In the genomic region with DNA sequence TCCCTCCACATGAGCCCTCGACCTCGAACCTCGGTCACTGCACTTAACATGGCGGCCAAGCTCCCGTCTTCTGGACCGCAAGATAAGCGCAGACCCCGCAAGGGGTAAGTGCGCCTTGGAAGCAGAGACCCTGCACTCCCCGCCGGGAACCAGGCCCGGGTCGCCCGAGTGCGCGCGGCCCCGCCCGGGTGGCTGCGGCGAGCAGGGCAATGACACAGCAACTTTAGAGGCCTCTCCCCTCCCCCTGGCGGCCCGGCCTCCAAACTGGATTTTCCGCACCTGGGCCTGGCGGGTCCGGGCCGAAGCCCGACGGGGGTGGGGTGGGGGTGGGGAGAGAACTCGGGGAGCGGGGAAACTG, we compare ENCODE assay signal across 8 mouse cellular contexts. TPM values are rescaled to one million over a fixed set of nuclear protein-coding genes. Genes with fewer than 3 reads are reported as not detected.
DNase-seq lines count a peak whose midpoint lies in the region; ATAC-seq and TF ChIP-seq lines count a peak whose summit lies in the region.

No protein-coding gene starts in this region.

- peak overlapping the region; percentile 97 for H3K9ac ChIP-seq in heart, postnatal 0 days (replicated peaks; ENCODE audit: low read depth, low read length)
- H3K9ac ChIP-seq in lung, embryonic 16.5 days (ENCODE audit: low read length): peak overlapping the region; percentile 99

- TF ChIP-seq CTCF in heart, postnatal 0 days (IDR thresholded peaks at IDR 0.05; ENCODE audit: low read depth): peak; percentile 23; the same call in 1 of the 2 replicates

- peaks cover 41% of the 10 kb centered on the region for H3K36me3 ChIP-seq in forebrain, embryonic 10.5 days (replicated peaks)
- peaks cover 24% of the 10 kb centered on the region for H3K36me3 ChIP-seq in heart, postnatal 0 days (replicated peaks; ENCODE audit: control insufficient read depth, insufficient read depth, low read length)
- H3K36me3 ChIP-seq in lung, embryonic 16.5 days (ENCODE audit: control insufficient read depth, insufficient read depth, low read length): peaks cover 23% of the 10 kb centered on the region

- no peaks in the 10 kb centered on the region for H3K9me3 ChIP-seq in forebrain, embryonic 10.5 days
- H3K9me3 ChIP-seq in heart, postnatal 0 days (replicated peaks; ENCODE audit: control insufficient read depth, low read length): no peaks in the 10 kb centered on the region
- no peaks in the 10 kb centered on the region for H3K9me3 ChIP-seq in lung, embryonic 16.5 days (ENCODE audit: control insufficient read depth, low read length)

- peak; percentile 87 for DNase-seq in CD4-positive helper T cell, adult 2 months (ENCODE audit: low read depth, low spot score)
- peak; percentile 68 to 69 for DNase-seq in adrenal gland, postnatal 4 days (ENCODE audit: low spot score in 2 of 2)
- no peak for DNase-seq in forebrain, embryonic 10.5 days (ENCODE audit: extremely low spot score, low spot score)
- DNase-seq in heart, postnatal 0 days (ENCODE audit: low spot score): no peak
- peak; percentile 89 to 94 for DNase-seq in kidney, postnatal 4 days
- peak; percentile 75 for DNase-seq in right cerebral cortex, postnatal 14 days

- peak; percentile 15 for ATAC-seq in heart, postnatal 0 days (ENCODE audit: insufficient read depth, low read depth)
- ATAC-seq in lung, embryonic 16.5 days (ENCODE audit: low read depth): peak; percentile 41
- ATAC-seq in megakaryocyte-erythroid progenitor cell, adult 5-6 weeks (replicated peaks; ENCODE audit: low FRiP score, low TSS enrichment, poor library complexity, severe bottlenecking): no peak; the same call in 1 of the 2 replicates

- H3K4me3 ChIP-seq in forebrain, embryonic 10.5 days: peak overlapping the region; percentile 95
- peak overlapping the region; percentile 95 for H3K4me3 ChIP-seq in heart, postnatal 0 days (ENCODE audit: low read depth, low read length)
- peak overlapping the region; percentile 81 for H3K4me3 ChIP-seq in lung, embryonic 16.5 days (ENCODE audit: low read length)

- H3K4me2 ChIP-seq in heart, postnatal 0 days (ENCODE audit: low read depth, low read length): peak overlapping the region; percentile 90
- peak overlapping the region; percentile 72 for H3K4me2 ChIP-seq in lung, embryonic 16.5 days (ENCODE audit: low read depth, low read length)

- WGBS in forebrain, embryonic 10.5 days: under 1% methylated on average over 31 of the region's 31 CpGs
- under 1% methylated on average over 26 of the region's 31 CpGs for WGBS in heart, postnatal 0 days
- 0% methylated on average over 28 of the region's 31 CpGs for WGBS in lung, embryonic 16.5 days

- H3K27ac ChIP-seq in forebrain, embryonic 10.5 days: peak overlapping the region; percentile 100
- H3K27ac ChIP-seq in heart, postnatal 0 days (ENCODE audit: low read depth): peak overlapping the region; percentile 100
- peak overlapping the region; percentile 100 for H3K27ac ChIP-seq in lung, embryonic 16.5 days (ENCODE audit: low read length)

- peaks cover 49% of the 10 kb centered on the region for H3K4me1 ChIP-seq in forebrain, embryonic 10.5 days
- H3K4me1 ChIP-seq in heart, postnatal 0 days (ENCODE audit: control insufficient read depth, insufficient read depth): peaks cover 15% of the 10 kb centered on the region
- peaks cover 11% of the 10 kb centered on the region for H3K4me1 ChIP-seq in lung, embryonic 16.5 days (replicated peaks; ENCODE audit: control insufficient read depth, insufficient read depth, low read length)

- no peaks in the 10 kb centered on the region for H3K27me3 ChIP-seq in forebrain, embryonic 10.5 days (ENCODE audit: poor library complexity, severe bottlenecking)
- H3K27me3 ChIP-seq in heart, postnatal 0 days (ENCODE audit: control insufficient read depth, insufficient read depth, low read length): no peaks in the 10 kb centered on the region
- no peaks in the 10 kb centered on the region for H3K27me3 ChIP-seq in lung, embryonic 16.5 days (ENCODE audit: control insufficient read depth, insufficient read depth, low read depth, low read length)

- no peak for TF ChIP-seq EP300 in heart, postnatal 0 days (IDR thresholded peaks at IDR 0.05; ENCODE audit: low read depth)

RNA-seq across cellular contexts. Expression of a gene that starts 1.5 kb away (rescaled TPM):
- 10 to 100 TPM; 11.2 to 11.7 TPM for total RNA-seq in adrenal gland, postnatal 4 days (2021)
- 4.5 and 6.9 TPM in 2 replicates for polyA plus RNA-seq in forebrain, embryonic 10.5 days (2016; fragmentation: Nextera tagmentation; extraction: Ambion mirVana)
- 2.6 and 7.2 TPM in 2 replicates for total RNA-seq in heart, postnatal 0 days (2014; rRNA removed; ENCODE audit: low replicate concordance)
- 4.2 and 4.6 TPM in 2 replicates for polyA plus RNA-seq in heart, postnatal 0 days (2015; fragmentation: Nextera tagmentation; extraction: Ambion mirVana)
- 11.8 and 12.7 TPM in 2 replicates for polyA plus RNA-seq in lung, embryonic 16.5 days (2015; fragmentation: Nextera tagmentation; extraction: Ambion mirVana)
- 26.4 and 41.6 TPM in 2 replicates for total RNA-seq in megakaryocyte-erythroid progenitor cell, adult 5-6 weeks (2014; fragmentation: Nextera tagmentation)
- total RNA-seq in megakaryocyte-erythroid progenitor cell, adult 5-6 weeks (2017): 35.0 and 36.7 TPM in 2 replicates

RNA-seq across cellular contexts. Expression of a gene that starts 1.6 kb away (rescaled TPM):
- 100 to 1,000 TPM; 225 to 226 TPM for total RNA-seq in adrenal gland, postnatal 4 days (2021)
- 121 and 134 TPM in 2 replicates for polyA plus RNA-seq in forebrain, embryonic 10.5 days (2016; fragmentation: Nextera tagmentation; extraction: Ambion mirVana)
- total RNA-seq in heart, postnatal 0 days (2014; rRNA removed; ENCODE audit: low replicate concordance): 83.2 and 87.5 TPM in 2 replicates
- polyA plus RNA-seq in heart, postnatal 0 days (2015; fragmentation: Nextera tagmentation; extraction: Ambion mirVana): 33.4 and 38.4 TPM in 2 replicates
- 97.8 and 100 TPM in 2 replicates for polyA plus RNA-seq in lung, embryonic 16.5 days (2015; fragmentation: Nextera tagmentation; extraction: Ambion mirVana)
- total RNA-seq in megakaryocyte-erythroid progenitor cell, adult 5-6 weeks (2014; fragmentation: Nextera tagmentation): 173 and 198 TPM in 2 replicates
- total RNA-seq in megakaryocyte-erythroid progenitor cell, adult 5-6 weeks (2017): 312 and 511 TPM in 2 replicates

RNA-seq across cellular contexts. Expression of a gene that starts 22.3 kb away (rescaled TPM):
- total RNA-seq in adrenal gland, postnatal 4 days (2021): 1 to 10 TPM; 1.2 to 3.0 TPM
- polyA plus RNA-seq in forebrain, embryonic 10.5 days (2016; fragmentation: Nextera tagmentation; extraction: Ambion mirVana): 0.16 and 0.26 TPM in 2 replicates
- total RNA-seq in heart, postnatal 0 days (2014; rRNA removed; ENCODE audit: low replicate concordance): 1.5 TPM in 1 of 2 replicates, not detected in the other
- 0.33 and 0.38 TPM in 2 replicates for polyA plus RNA-seq in heart, postnatal 0 days (2015; fragmentation: Nextera tagmentation; extraction: Ambion mirVana)
- 1.6 and 2.1 TPM in 2 replicates for polyA plus RNA-seq in lung, embryonic 16.5 days (2015; fragmentation: Nextera tagmentation; extraction: Ambion mirVana)
- total RNA-seq in megakaryocyte-erythroid progenitor cell, adult 5-6 weeks (2014; fragmentation: Nextera tagmentation): 0.81 and 2.9 TPM in 2 replicates
- total RNA-seq in megakaryocyte-erythroid progenitor cell, adult 5-6 weeks (2017): not detected in 2 replicates

RNA-seq across cellular contexts. Expression of a gene that starts 28.7 kb away (rescaled TPM):
- total RNA-seq in adrenal gland, postnatal 4 days (2021): under 1 TPM in 1 of 2 experiments, not detected in 1; 0.31 TPM
- 0.12 and 0.43 TPM in 2 replicates for polyA plus RNA-seq in forebrain, embryonic 10.5 days (2016; fragmentation: Nextera tagmentation; extraction: Ambion mirVana)
- total RNA-seq in heart, postnatal 0 days (2014; rRNA removed; ENCODE audit: low replicate concordance): not detected in 2 replicates
- not detected in 2 replicates for polyA plus RNA-seq in heart, postnatal 0 days (2015; fragmentation: Nextera tagmentation; extraction: Ambion mirVana)
- 0.23 and 1.0 TPM in 2 replicates for polyA plus RNA-seq in lung, embryonic 16.5 days (2015; fragmentation: Nextera tagmentation; extraction: Ambion mirVana)
- 6.2 and 15.1 TPM in 2 replicates for total RNA-seq in megakaryocyte-erythroid progenitor cell, adult 5-6 weeks (2014; fragmentation: Nextera tagmentation)
- 0.75 and 5.8 TPM in 2 replicates for total RNA-seq in megakaryocyte-erythroid progenitor cell, adult 5-6 weeks (2017)

RNA-seq across cellular contexts. Expression of a gene that starts 32.1 kb away (rescaled TPM):
- 1 to 10 TPM; 1.9 to 3.8 TPM for total RNA-seq in adrenal gland, postnatal 4 days (2021)
- polyA plus RNA-seq in forebrain, embryonic 10.5 days (2016; fragmentation: Nextera tagmentation; extraction: Ambion mirVana): 0.24 and 0.81 TPM in 2 replicates
- 0.19 TPM in 1 of 2 replicates, not detected in the other for total RNA-seq in heart, postnatal 0 days (2014; rRNA removed; ENCODE audit: low replicate concordance)
- polyA plus RNA-seq in heart, postnatal 0 days (2015; fragmentation: Nextera tagmentation; extraction: Ambion mirVana): 0.65 and 0.90 TPM in 2 replicates
- 3.7 and 6.2 TPM in 2 replicates for polyA plus RNA-seq in lung, embryonic 16.5 days (2015; fragmentation: Nextera tagmentation; extraction: Ambion mirVana)
- total RNA-seq in megakaryocyte-erythroid progenitor cell, adult 5-6 weeks (2014; fragmentation: Nextera tagmentation): 3.8 and 9.1 TPM in 2 replicates
- 10.1 and 22.9 TPM in 2 replicates for total RNA-seq in megakaryocyte-erythroid progenitor cell, adult 5-6 weeks (2017)

Comparison
In these comparisons a context has a peak if more than half of its experiments do, and no peak if none do; other contexts are left out.
1. DNase-seq: peak in CD4-positive helper T cell, adult 2 months (single experiment), adrenal gland, postnatal 4 days (2 of 2), kidney, postnatal 4 days (2 of 2) and right cerebral cortex, postnatal 14 days (single experiment); none in forebrain, embryonic 10.5 days (single experiment) and heart, postnatal 0 days (single experiment).
2. Peak in every context shown above with its lines, with median percentiles within 50 percentile points of each other: H3K27ac ChIP-seq and H3K4me3 ChIP-seq.